Mouse (Mus musculus): ENCODE results near the gene Fnip2.

DNA sequence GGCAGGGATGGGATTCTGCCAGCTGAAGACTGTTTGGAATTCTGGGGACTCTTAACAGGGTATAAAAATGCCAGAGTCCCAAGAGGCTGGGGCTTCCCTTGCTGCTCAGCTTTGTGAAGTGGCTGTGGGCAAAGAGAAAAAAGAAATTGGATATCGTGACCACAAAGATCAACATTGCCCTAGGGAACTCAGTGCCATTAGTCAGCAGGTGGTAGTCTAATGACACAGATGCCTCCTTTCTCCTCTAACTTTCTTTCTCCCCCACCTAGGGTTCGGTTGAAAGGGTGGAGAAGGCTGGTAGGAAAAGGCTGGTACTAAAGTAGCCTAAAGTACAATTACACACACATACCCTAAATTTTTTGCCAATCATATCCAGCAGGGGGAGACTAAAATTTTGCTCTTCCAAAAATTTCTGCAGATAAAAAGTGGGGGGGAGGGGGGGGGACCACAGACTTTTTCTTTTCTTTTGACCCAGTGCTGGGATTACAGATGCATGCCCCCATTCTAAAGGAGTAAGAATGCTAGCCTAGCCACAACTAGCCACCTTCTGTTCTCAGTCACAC is 66.3 kb downstream of the Fnip2 start:
- TF ChIP-seq CTCF (IDR thresholded peaks at IDR 0.05; ENCODE audit: borderline replicate concordance, extremely low read depth, insufficient read depth, insufficient read length) = no peak
- TF ChIP-seq POLR2A (IDR thresholded peaks at IDR 0.05; ENCODE audit: borderline replicate concordance, extremely low read depth, insufficient read depth, insufficient read length, poor library complexity, severe bottlenecking) = no peak
